Mouse (Mus musculus) ovary, postnatal 14 days (tissue): ENCODE measurements around the gene Acsf2.

Experiments
- DNase-seq: peaks from one replicate; pipeline ENCODE4 v3.0.0; 2022; ENCODE audit warnings: low spot score

The Acsf2 gene

GRCm38 (mm10) chr11:94548041-94548784 lies 53.5 kb downstream of the Acsf2 start:
- DNase-seq = no peak

- DNase-seq = no peak
Measured at GRCm38 (mm10) chr11:94547271-94547670, 54.4 kb downstream of the Acsf2 start.

GRCm38 (mm10) chr11:94546381-94546780 lies 55.3 kb downstream of the Acsf2 start:
- no peak for DNase-seq

GRCm38 (mm10) chr11:94544422-94544821 lies 57.2 kb downstream of the Acsf2 start:
- no peak for DNase-seq

- peak; percentile 98 for DNase-seq
Measured at GRCm38 (mm10) chr11:94543932-94544331, 57.7 kb downstream of the Acsf2 start.

GRCm38 (mm10) chr11:94543344-94543743 lies 58.3 kb downstream of the Acsf2 start:
- DNase-seq = no peak

GRCm38 (mm10) chr11:94542400-94542799 lies 59.3 kb downstream of the Acsf2 start:
- no peak for DNase-seq

DNA sequence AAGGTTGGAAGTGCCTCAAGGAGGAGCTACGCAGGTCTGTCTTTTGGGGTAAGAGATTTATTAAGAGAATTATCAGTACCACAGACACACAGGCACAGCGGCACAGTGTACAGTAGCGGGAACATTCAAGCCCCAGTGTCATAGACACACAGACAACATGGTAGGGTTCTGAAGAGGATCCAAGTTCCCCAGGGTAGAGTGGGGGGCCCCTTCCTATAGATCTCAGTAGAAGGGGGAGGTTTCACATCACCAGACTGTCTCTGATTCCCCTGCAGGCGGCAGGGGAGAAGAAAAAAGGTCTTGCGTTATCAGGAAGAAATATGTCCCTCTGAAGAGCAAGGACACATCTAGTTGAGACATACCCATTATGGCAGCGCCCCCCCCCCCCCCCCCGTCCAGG lies 61.9 kb downstream of the Acsf2 start:
- no peak for DNase-seq

GRCm38 (mm10) chr11:94538733-94539292 lies 62.9 kb downstream of the Acsf2 start:
- no peak for DNase-seq

DNA sequence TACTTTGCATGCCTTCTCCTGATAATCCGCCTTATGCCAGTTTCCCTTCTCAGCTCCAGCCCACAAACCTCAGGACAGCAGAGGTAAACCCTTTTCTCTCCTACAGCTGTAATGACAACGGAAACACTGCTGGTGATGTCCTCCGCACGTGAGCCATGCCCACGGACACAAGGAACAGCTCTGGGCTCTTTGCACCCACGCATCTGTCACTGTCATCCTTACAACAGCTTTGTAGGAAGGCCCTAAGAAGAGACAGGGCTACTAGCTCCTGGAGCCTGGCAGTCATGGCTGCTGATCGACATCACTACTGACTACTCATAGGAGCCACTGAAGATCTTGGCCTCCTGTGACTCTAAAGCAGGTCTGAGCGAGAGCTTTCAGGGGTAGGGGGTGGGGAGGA lies 68.5 kb downstream of the Acsf2 start:
- no peak for DNase-seq

- DNase-seq = no peak
Measured at GRCm38 (mm10) chr11:94528879-94529278, 72.8 kb downstream of the Acsf2 start.

GRCm38 (mm10) chr11:94526171-94526879 lies 75.3 kb downstream of the Acsf2 start:
- no peak for DNase-seq

GRCm38 (mm10) chr11:94521219-94521843 lies 80.3 kb downstream of the Acsf2 start, which contains the start of gene Mycbpap:
Gene Mycbpap, minus strand, starts transcription at chr11:94521742.
- peak; percentile 35 for DNase-seq

GRCm38 (mm10) chr11:94513452-94513851 lies 88.2 kb downstream of the Acsf2 start:
- DNase-seq = no peak

DNA sequence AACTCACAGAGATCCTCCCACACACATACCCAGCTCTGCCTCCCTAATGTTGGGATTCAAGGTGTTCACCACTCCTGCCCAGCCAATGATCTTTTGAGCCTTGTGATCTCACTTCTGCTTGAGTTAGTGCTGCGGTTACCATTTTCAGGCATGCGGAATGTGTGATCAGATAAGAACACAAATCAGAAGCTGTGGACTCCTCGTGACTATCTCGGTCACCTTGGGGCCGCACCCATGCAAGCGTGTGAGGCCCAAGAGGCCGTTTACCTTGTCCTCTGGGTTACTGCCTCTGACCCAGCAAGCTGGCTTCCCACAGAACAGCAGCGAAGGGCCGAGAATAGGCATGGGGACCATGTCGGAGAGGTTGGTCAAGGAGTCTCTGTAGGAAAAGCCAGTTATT lies 92.7 kb downstream of the Acsf2 start:
- DNase-seq = no peak
